Mouse (Mus musculus) kidney, postnatal 36 days (tissue): ENCODE measurements around the gene Fbxo6.
"Not testable (repeated sequence)": the region's sequence is repeated elsewhere in the genome, so short reads cannot be mapped to it uniquely, and the experiment has no call there.

Source experiments
- DNase-seq, 2 experiments: peaks; one replicate each; pipeline ENCODE4 v3.0.0; 2021 to 2022; ENCODE audit warnings: mixed read lengths in 2 of 2

The Fbxo6 gene

GRCm38 (mm10) chr4:148151267-148152168, at the start of gene Fbxo6:
TSS of gene Fbxo6 (minus strand) at chr4:148152140.
- DNase-seq, result peak; percentile 90 to 94

- DNase-seq, result no peak
Observed at GRCm38 (mm10) chr4:148198721-148199120, 46.8 kb upstream of the Fbxo6 start.

DNA sequence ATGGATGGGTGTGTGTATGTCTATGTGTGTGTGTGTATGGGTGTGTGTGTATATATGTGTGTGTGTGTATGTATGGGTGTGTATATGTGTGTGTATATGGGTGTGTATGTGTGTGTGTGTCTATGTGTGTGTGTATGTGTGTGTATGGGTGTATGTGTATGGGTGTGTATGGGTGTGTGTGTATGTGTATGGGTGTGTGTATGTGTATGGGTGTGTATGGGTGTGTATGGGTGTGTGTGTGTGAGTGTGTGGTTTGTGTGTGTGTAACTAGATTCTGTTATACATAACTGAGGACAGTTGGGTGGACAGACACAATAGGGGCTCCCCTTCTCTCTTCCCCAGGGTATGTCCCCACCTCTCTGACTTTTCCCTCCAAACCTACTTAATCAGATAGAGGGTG, 42.5 kb upstream of the Fbxo6 start:
- DNase-seq, result no peak

- peak in 1 of 2 experiments; percentile 17 for DNase-seq
Observed at GRCm38 (mm10) chr4:148192707-148193245, 40.8 kb upstream of the Fbxo6 start.

GRCm38 (mm10) chr4:148188767-148189166, 36.8 kb upstream of the Fbxo6 start:
- not testable (repeated sequence) for DNase-seq

DNA sequence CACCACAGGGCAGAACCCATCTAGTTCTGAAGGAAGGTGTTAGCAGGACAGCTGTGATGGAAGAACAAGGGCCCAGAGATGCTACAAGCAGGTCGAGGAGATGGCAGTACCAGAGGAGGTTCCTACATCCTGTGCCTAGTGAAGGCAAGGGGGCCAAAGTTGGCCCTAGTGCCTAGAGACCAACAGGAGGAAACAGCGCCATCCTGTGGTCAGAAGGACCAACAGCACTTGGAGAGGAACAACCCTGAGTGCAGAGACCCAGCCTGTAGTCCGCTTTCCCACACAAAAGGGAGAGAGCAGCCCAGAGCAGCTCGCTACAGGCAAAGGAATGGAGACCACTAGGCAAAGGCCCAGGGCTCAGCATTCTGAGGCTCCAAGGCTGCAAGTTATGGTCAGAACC, 33.9 kb upstream of the Fbxo6 start:
- DNase-seq, result no peak

DNA sequence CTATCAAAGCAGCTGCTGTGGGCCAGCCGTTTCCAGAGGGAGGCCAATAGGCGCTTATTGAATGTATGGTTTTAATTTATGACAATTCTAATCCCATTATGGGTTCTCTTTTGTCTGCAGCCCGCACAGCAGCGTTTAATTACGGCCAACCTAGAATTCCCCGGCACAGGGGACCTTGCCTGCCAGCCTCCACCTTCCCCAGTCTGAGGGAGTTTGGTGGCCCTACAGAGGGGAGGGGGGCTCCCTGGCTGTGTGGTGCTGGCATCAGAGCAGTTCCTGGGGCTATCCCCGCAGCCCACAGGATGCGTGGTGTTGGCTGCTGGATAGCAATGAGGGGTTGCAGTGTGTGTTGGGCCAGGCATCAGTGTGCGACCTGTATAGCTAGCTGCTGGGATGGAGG, 32.6 kb upstream of the Fbxo6 start:
- no peak for DNase-seq

DNA sequence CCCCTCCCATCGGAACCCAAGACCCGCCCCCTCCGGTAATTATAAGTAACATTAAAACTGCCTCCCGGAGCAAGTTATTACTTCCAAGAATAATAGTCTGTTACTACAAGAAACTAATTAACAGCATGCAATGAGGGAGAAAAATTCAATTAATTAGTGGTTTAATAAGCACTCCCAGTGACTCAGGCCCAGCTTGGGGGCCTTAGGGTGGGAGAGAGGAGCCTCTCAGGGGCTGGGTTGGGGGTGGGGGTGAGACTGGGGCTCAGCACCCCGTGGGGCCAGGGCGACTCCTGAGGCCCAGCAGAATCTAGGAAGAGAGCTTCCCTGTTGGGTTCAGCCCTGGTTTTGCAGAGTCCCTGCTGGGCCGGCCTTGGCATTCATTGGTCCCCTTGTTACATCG, 30.4 kb upstream of the Fbxo6 start:
- DNase-seq, result no peak

DNA sequence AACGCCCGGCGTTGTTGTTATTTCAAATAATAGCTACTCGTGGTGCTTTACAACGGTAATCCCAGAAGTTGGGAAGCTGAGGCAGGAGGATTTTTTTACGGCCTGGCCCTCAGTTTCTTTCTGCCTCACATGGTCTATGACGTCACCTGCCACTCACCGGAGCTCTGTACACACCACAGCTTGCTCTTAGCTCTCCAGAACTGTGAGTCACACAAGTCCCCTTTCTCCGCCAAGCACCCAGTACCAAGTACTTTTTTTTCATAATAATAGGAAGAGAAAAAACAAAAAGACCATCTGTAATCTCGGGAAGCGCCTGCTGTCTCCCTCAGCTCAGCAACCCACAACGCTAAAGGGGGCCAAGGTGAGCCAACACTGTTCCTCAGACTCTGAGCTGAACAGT, 29.5 kb upstream of the Fbxo6 start:
- DNase-seq, result no peak

GRCm38 (mm10) chr4:148177716-148178115, 25.8 kb upstream of the Fbxo6 start:
- no peak for DNase-seq

DNA sequence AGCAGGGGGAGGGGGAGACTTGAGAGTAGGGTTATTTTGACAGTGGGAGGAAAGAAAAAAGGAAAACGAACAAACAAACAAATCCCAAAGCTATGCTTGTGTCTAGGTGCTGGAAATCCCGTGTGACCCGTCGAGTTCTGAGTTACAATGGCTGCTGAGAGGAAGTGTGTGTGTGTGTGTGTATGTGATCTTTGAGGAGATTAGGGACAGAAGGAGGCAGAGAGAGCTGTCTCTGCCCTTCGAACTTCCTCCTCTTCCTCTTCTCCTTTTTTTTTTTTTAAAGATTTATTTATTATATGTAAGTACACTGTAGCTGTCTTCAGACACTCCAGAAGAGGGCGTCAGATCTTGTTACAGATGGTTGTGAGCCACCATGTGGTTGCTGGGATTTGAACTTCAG, 24.7 kb upstream of the Fbxo6 start:
- not testable (repeated sequence) for DNase-seq

- no peak for DNase-seq
Observed at GRCm38 (mm10) chr4:148174495-148174862, 22.5 kb upstream of the Fbxo6 start.

DNA sequence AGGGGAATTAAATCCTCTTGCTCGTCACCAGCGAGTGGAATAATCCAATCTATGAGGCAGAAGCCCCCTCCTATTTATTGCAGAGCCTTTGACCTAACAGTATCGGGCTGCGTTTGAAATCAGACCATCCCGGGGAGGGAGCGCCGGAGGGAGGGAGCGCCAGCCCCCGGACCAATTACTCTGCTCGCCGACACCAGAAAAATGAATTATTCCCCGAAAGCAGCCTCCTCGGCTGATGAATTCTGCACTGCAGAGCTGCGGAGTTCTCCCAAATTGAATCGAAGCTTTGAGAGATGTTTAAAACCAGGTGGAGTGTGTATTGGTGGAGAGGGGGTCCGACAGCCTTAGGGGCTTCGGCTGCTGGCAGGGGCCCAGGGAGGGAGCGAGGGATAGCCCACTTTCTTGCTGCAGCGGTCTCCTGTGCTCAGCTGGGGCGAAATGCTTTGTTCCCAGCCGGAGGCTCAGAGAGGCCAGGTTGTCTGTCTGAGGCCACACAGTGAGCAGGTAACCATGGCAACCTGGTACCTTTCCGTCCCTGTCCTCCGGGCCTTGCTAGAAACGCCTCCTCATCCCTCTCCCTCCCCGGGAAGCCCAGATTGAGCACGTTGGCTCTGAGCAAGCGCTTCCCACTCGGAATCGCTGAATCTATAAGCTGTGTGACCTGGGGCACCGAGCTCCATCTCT, 22.0 kb upstream of the Fbxo6 start:
- no peak for DNase-seq

DNA sequence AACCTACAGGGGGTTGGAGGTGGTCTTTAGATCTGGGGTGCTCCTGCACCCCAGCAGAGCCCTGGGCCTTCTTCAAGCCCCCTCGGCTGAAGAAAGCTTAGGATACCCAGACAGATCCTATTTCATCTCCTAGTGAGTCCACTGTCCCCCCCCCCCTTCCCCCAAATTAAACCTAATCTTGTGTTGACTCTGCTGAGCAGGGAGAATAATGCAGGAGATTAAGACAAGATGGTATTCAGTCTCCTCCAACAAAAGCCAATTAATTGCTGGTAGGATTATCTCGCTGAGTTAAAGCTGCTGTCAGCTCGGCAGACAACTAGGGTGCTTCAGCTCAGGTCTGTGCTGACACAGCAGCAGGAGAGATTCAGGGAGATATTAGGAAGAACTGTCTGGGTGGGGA, 19.3 kb upstream of the Fbxo6 start:
- DNase-seq, result no peak

DNA sequence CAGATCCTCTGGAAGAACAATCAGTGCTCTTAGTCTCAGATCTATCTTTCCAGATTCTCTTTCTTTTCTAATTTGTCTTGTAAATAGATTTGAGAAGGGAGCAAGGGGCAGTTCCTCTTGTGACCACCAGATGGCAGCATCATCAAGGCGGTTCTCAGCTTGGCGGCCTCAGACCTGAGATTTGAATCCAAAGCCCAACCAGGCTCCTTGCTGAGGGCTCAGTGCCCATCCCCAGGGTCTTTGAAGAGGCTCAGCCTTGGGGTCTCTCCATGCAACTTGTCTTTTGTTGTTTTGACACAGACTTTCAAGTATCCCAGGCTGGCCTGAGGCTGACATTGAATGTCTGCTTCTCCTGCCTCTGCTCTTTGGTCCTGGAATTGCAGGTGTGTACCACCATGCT, 18.9 kb upstream of the Fbxo6 start:
- DNase-seq, result peak; percentile 23 to 70

DNA sequence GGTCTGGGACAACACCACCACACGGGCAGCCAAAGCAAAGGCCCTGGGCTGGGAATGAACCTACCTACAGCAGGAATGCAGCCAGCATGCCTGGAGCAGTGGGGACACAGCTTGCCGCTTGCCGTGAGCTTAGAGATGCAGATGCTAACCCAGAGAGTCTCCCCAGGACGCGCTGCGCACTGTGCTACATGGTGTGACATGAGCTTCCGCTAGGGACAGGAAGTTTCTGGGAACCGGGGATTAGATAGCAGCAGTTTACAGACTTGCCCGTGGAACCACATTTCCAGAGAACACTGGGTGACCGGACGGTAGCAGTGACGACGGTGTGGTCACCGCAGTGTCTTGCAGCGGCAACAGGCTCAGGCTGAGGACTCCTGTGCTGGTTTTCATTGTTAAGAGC, 17.6 kb upstream of the Fbxo6 start:
- DNase-seq, result no peak

DNA sequence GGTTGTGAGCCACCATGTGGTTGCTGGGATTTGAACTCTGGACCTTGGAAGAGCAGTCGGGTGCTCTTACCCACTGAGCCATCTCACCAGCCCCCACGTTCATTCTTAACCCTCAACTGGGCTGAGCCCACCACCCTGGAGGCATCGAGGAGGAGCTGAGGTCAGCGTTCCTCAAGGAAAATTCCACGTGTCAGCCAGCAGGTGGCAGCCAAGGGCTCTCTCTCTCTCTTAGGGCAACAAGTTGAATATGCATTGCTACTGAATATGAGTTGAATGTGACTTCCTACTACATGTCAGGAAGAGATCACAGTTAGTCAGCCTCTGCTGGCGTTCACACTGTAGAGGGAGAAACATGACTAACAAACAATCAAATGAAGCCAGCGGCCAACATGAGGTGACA, 16.3 kb upstream of the Fbxo6 start:
- peak; percentile 35 to 85 for DNase-seq

GRCm38 (mm10) chr4:148166986-148167385, 15.0 kb upstream of the Fbxo6 start:
- peak; percentile 73 to 90 for DNase-seq

- no peak for DNase-seq
Observed at GRCm38 (mm10) chr4:148166431-148166830, 14.5 kb upstream of the Fbxo6 start.

DNA sequence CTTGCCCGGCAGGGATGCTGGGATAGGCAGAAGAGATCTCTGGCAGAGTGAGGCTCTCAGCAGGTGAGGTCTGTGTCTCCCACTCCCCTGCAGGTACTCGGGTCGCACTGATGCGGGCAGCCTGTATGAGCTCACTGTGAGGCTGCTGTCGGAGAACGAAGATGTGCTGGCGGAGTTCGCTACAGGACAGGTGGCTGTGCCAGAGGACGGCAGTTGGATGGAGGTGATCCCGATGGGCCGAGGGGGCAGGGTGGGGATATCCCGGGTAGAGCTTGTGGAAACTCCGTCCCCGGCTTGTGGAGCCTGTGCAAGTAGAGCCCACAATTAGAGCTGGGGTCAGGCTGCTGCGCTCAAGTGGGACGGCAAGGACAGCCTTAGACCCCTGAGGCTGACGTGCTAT, 13.6 kb upstream of the Fbxo6 start:
- no peak for DNase-seq

DNA sequence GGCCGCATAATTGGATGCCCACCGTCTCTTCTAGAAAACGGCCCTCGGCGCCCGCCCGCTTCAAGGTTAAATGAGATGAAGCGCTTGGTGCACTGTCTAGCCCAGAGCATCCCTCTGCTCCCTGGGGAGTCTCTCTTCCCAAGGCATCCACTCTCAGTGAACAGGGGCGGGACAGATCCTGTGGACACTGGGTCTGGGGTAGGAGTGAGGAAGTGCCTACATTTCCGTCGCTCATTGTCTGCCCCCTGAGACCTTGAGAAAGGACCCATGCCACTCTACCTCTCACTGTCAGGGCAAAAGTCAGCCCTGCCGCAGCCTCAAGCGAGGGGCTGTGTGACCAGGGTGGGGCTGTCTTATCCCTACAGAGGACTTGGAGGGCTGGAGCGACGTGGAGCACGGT, 12.5 kb upstream of the Fbxo6 start:
- DNase-seq, result no peak

- peak; percentile 91 for DNase-seq
Observed at GRCm38 (mm10) chr4:148164002-148164439, 12.1 kb upstream of the Fbxo6 start.

DNA sequence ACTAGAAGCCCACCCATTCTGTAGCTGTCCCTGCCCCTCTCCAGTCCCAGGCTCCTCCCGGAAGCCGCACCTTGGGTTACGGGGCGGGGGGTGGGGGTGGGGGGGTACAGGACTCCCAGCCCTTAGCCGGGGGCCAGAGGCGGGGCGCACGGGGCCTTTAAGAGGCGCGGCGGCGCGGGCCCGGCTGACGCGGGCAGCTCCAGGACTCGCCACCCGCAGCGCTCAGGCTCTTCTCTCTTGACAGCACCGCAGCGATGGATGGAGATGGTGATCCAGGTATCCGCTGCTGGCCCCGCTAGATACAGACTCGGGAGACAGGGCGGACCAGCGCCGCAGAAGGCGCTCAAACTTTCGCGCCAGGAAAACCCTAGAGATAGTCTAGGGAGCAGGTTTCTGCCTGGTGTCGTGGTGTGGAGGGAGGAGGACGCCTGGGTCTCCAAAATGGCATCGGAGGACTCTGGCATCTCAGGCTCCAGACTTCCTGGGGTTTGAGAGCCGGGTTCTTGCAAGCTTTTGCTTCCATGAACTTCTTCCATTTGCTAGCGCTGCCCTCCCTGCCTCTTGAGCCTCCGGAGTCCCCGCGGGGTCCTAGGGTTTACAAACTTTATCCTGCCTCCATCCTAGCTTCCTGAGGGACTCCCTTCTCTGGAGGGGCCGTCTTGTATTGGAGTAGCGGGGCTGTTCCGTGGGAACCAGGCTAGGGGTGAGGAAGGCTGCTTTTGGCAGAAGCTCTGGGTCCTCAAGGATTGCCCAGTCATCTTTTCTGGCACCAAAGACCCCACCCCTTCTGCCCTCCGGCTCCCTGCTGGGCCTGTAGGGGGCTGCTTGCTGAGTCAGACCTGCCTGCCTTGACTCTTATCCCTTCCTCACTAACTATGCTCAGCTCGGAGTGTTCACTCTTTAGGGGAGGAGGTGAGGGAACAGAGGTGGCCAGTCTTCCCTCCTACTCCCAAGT, 8.8 kb upstream of the Fbxo6 start, which contains the start of the genes Fbxo44 and Fbxo2:
Gene Fbxo44, minus strand, starts transcription at position 47 of the 955 bp plus-strand sequence.
Gene Fbxo2, plus strand, starts transcription at position 186 of the 955 bp plus-strand sequence.
- peak; percentile 31 to 60 for DNase-seq
